Mouse (Mus musculus) liver, embryonic 15.5 days (tissue): ENCODE measurements around the gene Myo1h. TPM values are rescaled to one million over a fixed set of nuclear protein-coding genes. Genes with fewer than 3 reads are reported as not detected.

Experiments
- ATAC-seq: fragments of 200-750 bp; cut with Nextera tagmentation; 2 replicates; pipeline ENCODE4 v1.8.0; 2017; ENCODE audit warnings: moderate number of reproducible peaks, mild to moderate bottlenecking, moderate library complexity; ENCODE audit not compliant: insufficient read depth
- H3K27ac ChIP-seq: fragments of 300-500 bp; sonication (generic); replicated peaks from 2 replicates; pipeline ENCODE4 v1.5.1; 2015; ENCODE audit warnings: mild to moderate bottlenecking, inconsistent platforms
- H3K27me3 ChIP-seq: fragments of 300-500 bp; sonication (generic); 2 replicates; pipeline ENCODE4 v1.6.1; 2015; ENCODE audit warnings: mild to moderate bottlenecking, inconsistent platforms
- H3K36me3 ChIP-seq: fragments of 300-500 bp; sonication (generic); replicated peaks from 2 replicates; pipeline ENCODE4 v1.6.1; 2015; ENCODE audit warnings: moderate library complexity, mild to moderate bottlenecking, inconsistent platforms
- H3K4me1 ChIP-seq: fragments of 300-500 bp; sonication (generic); replicated peaks from 2 replicates; pipeline ENCODE4 v1.6.1; 2015; ENCODE audit warnings: inconsistent platforms
- H3K4me2 ChIP-seq: fragments of 300-500 bp; sonication (generic); 2 replicates; pipeline ENCODE4 v1.6.1; 2015; ENCODE audit warnings: moderate library complexity, mild to moderate bottlenecking, inconsistent platforms
- H3K4me3 ChIP-seq: fragments of 300-500 bp; sonication (generic); replicated peaks from 2 replicates; pipeline ENCODE4 v1.5.1; 2015; ENCODE audit warnings: mild to moderate bottlenecking, inconsistent platforms
- H3K9ac ChIP-seq: fragments of 300-500 bp; sonication (generic); 2 replicates; pipeline ENCODE4 v1.6.1; 2015; ENCODE audit warnings: moderate library complexity, mild to moderate bottlenecking, inconsistent platforms
- H3K9me3 ChIP-seq: fragments of 300-500 bp; sonication (generic); replicated peaks from 2 replicates; pipeline ENCODE4 v1.6.1; 2016; ENCODE audit warnings: inconsistent platforms
- WGBS: fragments of 180-500 bp; shearing (Covaris S2); methylation state at CpG from one replicate; pipeline ENCODE4 v1.1.7; 2015; ENCODE audit warnings: mixed read lengths; ENCODE audit not compliant: insufficient replicate concordance; 5-methylcytosine and 5-hydroxymethylcytosine counted together
- polyA plus RNA-seq: library from polyadenylated mRNA; unstranded; fragments of >200 nt; fragmentation: Nextera tagmentation; extraction: Ambion mirVana; gene quantifications from 2 replicates; pipeline ENCODE4 v1.2.1, GENCODE M21; 2015

Gene Myo1h
- polyA plus RNA-seq, 1 experiment from 2014 or later: 0.40 TPM

- H3K36me3 ChIP-seq: no peaks in the 10 kb centered on the region
- no peak overlapping the region for H3K27ac ChIP-seq
- H3K27me3 ChIP-seq: 0 out of 2 replicates have a peak, but pooled peaks cover 5% of the 10 kb centered on the region
- H3K4me2 ChIP-seq: peak overlapping the region; percentile 34
- ATAC-seq: no peak
- H3K4me3 ChIP-seq: no peak overlapping the region
- H3K4me1 ChIP-seq: 0 out of 2 replicates have a peak, but pooled peaks cover 5% of the 10 kb centered on the region
- H3K9ac ChIP-seq: no peak overlapping the region
- WGBS: 19% methylated on average over 22 of the region's 22 CpGs
- no peaks in the 10 kb centered on the region for H3K9me3 ChIP-seq
Observed at GRCm38 (mm10) chr5:114296693-114297631, 8.0 kb downstream of the Myo1h start.

- Histone ChIP-seq H3K4me2 (no peak overlapping the region), H3K9ac (no peak overlapping the region), H3K27ac (no peak overlapping the region), H3K27me3 (peaks cover 13% of the 10 kb centered on the region; the same call in 1 of the 2 replicates), H3K4me3 (no peak overlapping the region), H3K36me3 (no peaks in the 10 kb centered on the region), H3K4me1 (0 out of 2 replicates have a peak, but pooled peaks cover 5% of the 10 kb centered on the region), H3K9me3 (no peaks in the 10 kb centered on the region)
- 65% methylated on average over 18 of the region's 18 CpGs for WGBS
- no peak for ATAC-seq
Observed at GRCm38 (mm10) chr5:114298212-114298894, 9.4 kb downstream of the Myo1h start.

GRCm38 (mm10) chr5:114299156-114299855 is 10.3 kb downstream of the Myo1h start:
- Histone ChIP-seq H3K27ac (no peak overlapping the region), H3K4me1 (0 out of 2 replicates have a peak, but pooled peaks cover 5% of the 10 kb centered on the region), H3K36me3 (no peaks in the 10 kb centered on the region), H3K27me3 (peaks cover 19% of the 10 kb centered on the region), H3K4me3 (no peak overlapping the region), H3K4me2 (no peak overlapping the region), H3K9me3 (no peaks in the 10 kb centered on the region), H3K9ac (no peak overlapping the region)
- 71% methylated on average over 22 of the region's 22 CpGs for WGBS
- ATAC-seq: no peak

GRCm38 (mm10) chr5:114299883-114300610 is 11.1 kb downstream of the Myo1h start:
- Histone ChIP-seq H3K36me3 (no peaks in the 10 kb centered on the region), H3K9ac (no peak overlapping the region), H3K27ac (no peak overlapping the region), H3K27me3 (peaks cover 19% of the 10 kb centered on the region), H3K4me1 (0 out of 2 replicates have a peak, but pooled peaks cover 5% of the 10 kb centered on the region), H3K4me3 (no peak overlapping the region), H3K9me3 (no peaks in the 10 kb centered on the region), H3K4me2 (no peak overlapping the region)
- 66% methylated on average over 24 of the region's 24 CpGs for WGBS
- ATAC-seq: no peak

GRCm38 (mm10) chr5:114303166-114303565 is 14.2 kb downstream of the Myo1h start:
- Histone ChIP-seq H3K4me3 (no peak overlapping the region), H3K9me3 (no peaks in the 10 kb centered on the region), H3K4me2 (no peak overlapping the region), H3K27me3 (peaks cover 19% of the 10 kb centered on the region), H3K4me1 (no peaks in the 10 kb centered on the region), H3K27ac (no peak overlapping the region), H3K36me3 (no peaks in the 10 kb centered on the region), H3K9ac (no peak overlapping the region)
- 56% methylated on average over 6 of the region's 6 CpGs for WGBS
- ATAC-seq: no peak

- H3K4me1 ChIP-seq: no peaks in the 10 kb centered on the region; the same call in 1 of the 2 replicates
- 53% methylated on average over 5 of the region's 5 CpGs for WGBS
Observed at GRCm38 (mm10) chr5:114306496-114306895, 17.5 kb downstream of the Myo1h start.

GRCm38 (mm10) chr5:114308765-114309679 is 20.1 kb downstream of the Myo1h start:
- Histone ChIP-seq H3K4me1 (no peaks in the 10 kb centered on the region; the same call in 1 of the 2 replicates), H3K27ac (no peak overlapping the region), H3K27me3 (peaks cover under 1% of the 10 kb centered on the region), H3K36me3 (no peaks in the 10 kb centered on the region), H3K9ac (no peak overlapping the region), H3K9me3 (no peaks in the 10 kb centered on the region), H3K4me2 (peak overlapping the region; percentile 46), H3K4me3 (no peak overlapping the region)
- no peak for ATAC-seq
- WGBS: 40% methylated on average over 18 of the region's 18 CpGs

More at GRCm38 (mm10) chr5:114306496-114306895, 17.5 kb downstream of the Myo1h start:
- Histone ChIP-seq H3K27me3 (peaks cover 17% of the 10 kb centered on the region), H3K27ac (no peak overlapping the region), H3K4me2 (no peak overlapping the region), H3K9ac (no peak overlapping the region), H3K36me3 (no peaks in the 10 kb centered on the region), H3K4me3 (no peak overlapping the region), H3K9me3 (no peaks in the 10 kb centered on the region)
- no peak for ATAC-seq

- 58% methylated on average over 11 of the region's 11 CpGs for WGBS
- no peak overlapping the region for H3K4me3 ChIP-seq
- no peak for ATAC-seq
Observed at GRCm38 (mm10) chr5:114309680-114310036, 20.7 kb downstream of the Myo1h start.

GRCm38 (mm10) chr5:114323105-114323790 is 34.3 kb downstream of the Myo1h start:
- no peaks in the 10 kb centered on the region for H3K36me3 ChIP-seq
- peaks cover 6% of the 10 kb centered on the region; the same call in 1 of the 2 replicates for H3K27me3 ChIP-seq
- no peak for ATAC-seq
- WGBS: 36% methylated on average over 25 of the region's 25 CpGs
- H3K4me2 ChIP-seq: no peak overlapping the region
- no peak overlapping the region for H3K27ac ChIP-seq
- no peaks in the 10 kb centered on the region for H3K9me3 ChIP-seq
- no peaks in the 10 kb centered on the region for H3K4me1 ChIP-seq
- H3K4me3 ChIP-seq: no peak overlapping the region
- no peak overlapping the region for H3K9ac ChIP-seq

More at GRCm38 (mm10) chr5:114309680-114310036, 20.7 kb downstream of the Myo1h start:
- Histone ChIP-seq H3K9me3 (no peaks in the 10 kb centered on the region), H3K4me1 (no peaks in the 10 kb centered on the region; the same call in 1 of the 2 replicates), H3K36me3 (no peaks in the 10 kb centered on the region), H3K27me3 (no peaks in the 10 kb centered on the region; the same call in 1 of the 2 replicates), H3K4me2 (peak overlapping the region; percentile 46), H3K27ac (no peak overlapping the region), H3K9ac (no peak overlapping the region)
